Mouse (Mus musculus) left cerebral cortex, adult 18-20 months (tissue): ENCODE results near the gene Slc37a3. TPM values are rescaled to one million over a fixed set of nuclear protein-coding genes. Genes with fewer than 3 reads are reported as not detected.
"Not testable (repeated sequence)": the region's sequence is repeated elsewhere in the genome, so short reads cannot be mapped to it uniquely, and the experiment has no call there.

Experiments
- DNase-seq, 2 experiments: peaks; one replicate each; pipeline ENCODE4 v3.0.0; 2021 to 2022; ENCODE audit warnings: low spot score in 2 of 2, mixed read lengths in 1 of 2
- long read RNA-seq, 2 experiments: library from polyadenylated mRNA; stranded (forward); transcript quantifications; one replicate each; pipeline ENCODE4 v2.0.0; 2021
- total RNA-seq, 2 experiments: library from RNA; stranded (reverse); gene quantifications; 2 replicates each; pipeline ENCODE4 v1.2.3; 2021

Slc37a3 gene
- 10 to 100 TPM; 65.9 to 71.6 TPM for total RNA-seq
- long read RNA-seq, experiment 1, full-length matches to known transcripts, result 42 of 66 reads
- long read RNA-seq, experiment 1, partial matches to known transcripts, result 4 of 66 reads
- long read RNA-seq, experiment 1, other reads (novel, unspliced or antisense), result 20 of 66 reads
- long read RNA-seq, experiment 2, full-length matches to known transcripts, result 24 of 41 reads
- long read RNA-seq, experiment 2, partial matches to known transcripts, result 2 of 41 reads
- long read RNA-seq, experiment 2, other reads (novel, unspliced or antisense), result 15 of 41 reads

DNA sequence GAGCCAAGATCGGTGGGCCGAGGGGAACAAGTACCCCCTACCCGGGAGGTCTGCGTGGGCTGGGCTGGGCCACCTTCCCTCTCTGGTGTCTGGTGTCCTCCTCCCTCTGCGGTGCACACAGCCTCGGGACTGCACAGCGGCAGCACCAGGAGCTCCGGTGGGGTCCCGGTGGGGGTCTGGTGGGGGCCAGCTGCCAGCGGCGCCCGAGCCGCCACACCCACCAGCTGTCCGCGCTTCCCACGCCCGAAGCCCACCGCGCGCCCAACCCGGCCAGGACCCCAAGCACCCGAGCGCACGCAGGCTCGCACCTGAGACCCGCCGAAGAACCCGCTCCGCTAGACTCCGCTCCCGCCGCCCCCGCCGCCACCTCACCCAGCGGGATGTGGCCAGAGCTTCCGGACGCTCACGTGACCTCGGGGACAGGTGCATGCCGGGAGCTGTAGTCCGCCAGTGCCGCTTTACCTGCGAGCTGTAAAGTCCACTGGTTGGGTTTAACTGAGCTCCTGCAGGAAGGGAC is at the start of gene Slc37a3:
TSS of gene Slc37a3 (minus strand) at position 365 of the 517 bp plus-strand sequence.
- peak; percentile 93 for DNase-seq

DNA sequence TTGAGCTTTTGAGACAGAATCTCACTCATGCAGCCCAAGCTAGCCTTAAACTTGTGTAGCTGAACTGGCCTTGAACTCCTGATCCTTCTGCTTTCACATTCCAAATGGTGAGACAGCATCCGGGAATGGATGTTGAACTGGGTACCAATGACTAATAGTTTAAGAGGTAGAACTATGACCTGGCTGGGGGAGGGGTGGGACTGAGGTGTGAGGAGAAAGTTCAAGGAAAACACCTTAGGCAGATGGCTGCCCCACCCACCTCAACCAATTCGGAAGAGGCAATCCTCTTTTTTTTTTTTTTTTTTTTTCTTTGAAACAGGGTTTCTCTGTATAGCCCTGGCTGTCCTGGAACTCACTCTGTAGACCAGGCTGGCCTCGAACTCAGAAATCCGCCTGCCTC is 49.2 kb upstream of the Slc37a3 start:
- no peak for DNase-seq

DNA sequence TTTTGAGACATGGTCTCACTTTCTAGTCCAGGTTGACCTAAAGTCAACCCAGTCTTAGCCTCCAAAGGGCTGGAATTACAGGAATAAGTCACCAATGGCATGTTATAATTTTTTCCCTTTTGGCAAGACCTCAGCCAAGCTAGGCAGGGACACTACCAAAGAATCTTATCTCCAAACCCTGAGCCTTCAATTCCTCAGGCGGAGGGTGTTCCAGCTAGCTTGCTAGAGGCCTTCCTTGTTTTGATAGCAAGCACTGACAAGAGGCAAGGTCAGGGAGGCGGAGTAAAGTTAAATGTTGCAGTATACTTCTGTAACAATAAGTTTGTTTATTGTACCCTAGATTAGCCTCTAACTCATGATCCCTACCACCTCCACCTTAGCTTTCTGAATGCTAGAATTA is 47.7 kb upstream of the Slc37a3 start:
- no peak for DNase-seq

DNA sequence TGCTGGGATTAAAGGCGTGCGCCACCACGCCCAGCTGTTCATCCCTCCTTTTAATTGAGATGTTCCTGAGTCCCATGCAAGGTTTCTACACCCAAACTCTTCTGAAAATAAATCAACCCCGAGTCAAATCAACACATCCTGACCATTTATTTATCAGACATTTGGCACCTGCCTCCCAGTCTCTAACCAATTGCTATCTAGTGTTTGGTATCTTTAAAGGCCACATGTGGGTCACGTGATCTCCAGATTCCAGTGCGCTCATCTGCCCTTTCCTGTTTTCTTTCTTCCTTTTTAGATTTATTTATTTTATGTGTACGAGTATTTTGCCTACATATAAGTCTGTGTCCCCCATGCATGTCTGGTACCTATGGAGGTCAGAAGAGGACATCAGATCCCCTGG is 46.2 kb upstream of the Slc37a3 start:
- no peak for DNase-seq

DNA sequence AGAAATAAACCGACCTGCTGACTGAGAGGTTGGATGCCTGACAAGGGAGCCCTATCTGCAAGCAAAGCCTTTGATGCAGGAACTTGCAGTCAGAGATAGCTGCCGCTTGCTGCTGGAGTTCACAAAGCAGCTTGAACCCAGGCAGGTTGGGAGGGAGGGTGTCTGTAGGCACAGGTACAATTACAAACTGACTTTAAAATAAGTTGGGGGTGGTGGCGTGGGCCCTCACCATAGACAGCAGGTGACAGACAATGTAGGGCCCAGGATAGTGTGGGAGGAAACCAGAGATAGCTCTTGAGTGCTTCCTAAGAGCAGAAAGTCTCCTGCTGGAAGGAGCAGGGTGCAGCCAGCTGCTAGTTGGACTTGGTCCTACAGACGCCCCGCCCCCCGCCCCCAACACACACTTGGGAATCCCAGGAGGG is 45.7 kb upstream of the Slc37a3 start:
- no peak for DNase-seq

DNA sequence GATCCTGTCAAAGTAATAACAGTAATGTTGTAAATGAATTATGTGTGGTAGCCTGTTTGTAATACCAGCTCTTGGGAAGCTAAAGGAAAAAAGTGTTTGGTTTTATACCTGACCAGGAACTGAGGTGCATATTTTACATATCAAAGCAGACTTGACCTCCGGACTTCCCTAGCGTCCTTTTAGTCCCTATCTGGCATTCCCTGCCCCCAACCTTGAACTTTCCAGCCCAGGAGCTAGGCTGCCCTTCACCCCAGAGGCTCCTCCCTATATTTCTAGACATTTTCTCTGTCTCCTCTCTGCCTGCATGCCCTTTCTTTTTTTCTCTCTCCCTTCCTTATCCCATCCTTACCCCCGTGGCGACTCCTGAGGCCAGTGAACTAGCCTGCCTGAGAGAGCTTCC is 43.4 kb upstream of the Slc37a3 start:
- no peak for DNase-seq

DNA sequence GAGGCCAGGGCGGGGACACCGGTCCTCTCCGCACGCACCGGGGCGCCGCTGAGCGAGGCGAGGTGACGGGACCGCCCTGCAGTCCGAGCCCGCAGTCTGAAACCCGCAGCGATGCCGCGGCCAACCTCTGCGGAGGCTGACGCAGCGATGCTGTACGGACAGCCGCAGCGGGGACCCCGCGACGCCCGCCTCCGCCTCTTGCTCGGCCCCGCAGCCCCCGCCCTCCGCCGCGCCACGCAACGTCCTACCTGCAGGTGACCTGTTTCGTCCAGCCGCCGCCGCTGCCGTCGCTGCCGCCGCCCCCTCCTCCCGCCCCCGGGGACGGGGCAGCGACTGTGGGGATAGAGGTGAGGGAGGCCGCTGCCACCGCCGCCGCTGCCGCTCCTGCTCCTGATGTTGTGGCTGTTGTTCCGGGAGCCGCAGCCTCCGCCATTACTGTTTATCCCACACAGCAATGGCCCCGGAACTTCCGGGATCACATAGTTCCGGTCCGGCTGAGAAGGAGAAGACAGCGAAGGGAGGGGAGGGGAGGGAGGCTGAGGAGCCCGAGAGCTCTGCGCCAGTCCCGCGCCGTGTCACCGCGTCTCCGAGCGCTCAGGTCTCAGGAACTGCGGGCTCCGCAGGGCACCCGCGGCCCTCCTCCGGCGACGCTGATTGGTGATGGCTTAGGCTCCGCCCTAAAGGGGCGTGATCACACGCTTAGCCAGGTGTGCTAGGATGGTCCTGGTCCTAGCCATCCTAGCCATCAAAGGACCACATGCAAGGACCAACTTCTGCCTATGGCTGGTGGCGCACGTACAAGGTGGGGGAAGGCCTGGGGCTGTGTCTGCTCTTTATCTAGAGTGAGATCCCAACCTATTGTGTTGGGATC is 42.6 kb upstream of the Slc37a3 start, which contains the start of gene Mkrn1:
TSS of gene Mkrn1 (minus strand) at position 612 of the 871 bp plus-strand sequence.
- peak; percentile 79 to 85 for DNase-seq

DNA sequence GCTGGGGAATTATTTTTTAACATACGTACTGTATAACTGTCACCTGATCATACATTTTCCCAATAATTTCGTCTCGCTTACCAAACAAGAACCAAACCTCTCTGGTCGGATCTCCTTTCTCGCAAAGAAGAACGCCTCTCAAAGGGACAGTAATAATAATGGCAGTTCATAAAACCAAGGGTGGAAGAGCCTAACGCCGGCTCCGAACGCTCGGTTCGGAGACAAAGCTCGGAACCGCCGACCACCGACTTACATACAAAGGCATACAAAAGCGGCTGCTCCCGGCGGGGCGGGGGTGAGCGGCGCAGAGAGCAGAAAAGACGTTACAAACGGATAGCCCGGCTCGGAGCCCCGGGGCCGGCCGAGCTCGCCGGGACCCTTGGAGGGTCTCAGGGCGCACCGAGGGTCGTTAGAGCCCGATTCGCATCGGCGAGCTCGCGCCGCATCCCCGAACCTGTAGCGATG is 41.9 kb upstream of the Slc37a3 start:
- DNase-seq, result peak; percentile 34 to 52

DNA sequence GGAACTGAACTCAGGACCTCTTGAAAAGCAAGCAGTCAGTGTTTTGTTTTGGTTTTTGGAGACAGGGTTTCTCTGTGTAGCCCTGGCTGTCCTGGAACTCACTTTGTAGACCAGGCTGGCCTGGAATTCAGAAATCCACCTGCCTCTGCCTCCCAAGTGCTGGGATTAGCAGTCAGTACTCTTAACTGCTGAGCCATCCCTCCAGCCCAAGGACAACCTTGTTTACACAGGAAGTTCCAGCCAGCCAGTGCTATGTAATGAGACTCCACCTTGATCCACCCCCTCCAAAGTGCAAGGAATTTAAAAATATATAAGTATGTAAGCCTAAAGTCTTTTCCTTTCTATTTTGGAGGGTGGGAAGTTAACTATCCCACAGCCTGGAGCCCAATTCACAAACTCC is 39.2 kb upstream of the Slc37a3 start:
- not testable (repeated sequence) for DNase-seq

DNA sequence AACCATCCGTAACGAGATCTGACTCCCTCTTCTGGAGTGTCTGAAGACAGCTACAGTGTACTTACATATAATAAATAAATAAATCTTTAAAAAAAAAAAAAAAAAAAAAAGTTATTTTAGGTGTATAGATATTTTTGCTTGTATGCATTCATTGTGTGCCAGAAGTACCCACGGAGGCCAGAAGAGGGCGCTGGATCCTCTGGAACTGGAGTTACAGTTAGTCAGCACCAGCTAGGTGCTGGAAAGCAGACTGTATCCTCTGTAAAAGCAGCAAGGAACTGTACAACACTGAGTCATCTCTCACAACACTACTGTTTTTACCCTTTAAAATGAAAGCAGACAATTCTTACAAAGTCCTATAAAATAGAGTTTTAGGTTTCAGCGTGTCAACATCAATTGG is 38.3 kb upstream of the Slc37a3 start:
- peak; percentile 70 to 83 for DNase-seq

DNA sequence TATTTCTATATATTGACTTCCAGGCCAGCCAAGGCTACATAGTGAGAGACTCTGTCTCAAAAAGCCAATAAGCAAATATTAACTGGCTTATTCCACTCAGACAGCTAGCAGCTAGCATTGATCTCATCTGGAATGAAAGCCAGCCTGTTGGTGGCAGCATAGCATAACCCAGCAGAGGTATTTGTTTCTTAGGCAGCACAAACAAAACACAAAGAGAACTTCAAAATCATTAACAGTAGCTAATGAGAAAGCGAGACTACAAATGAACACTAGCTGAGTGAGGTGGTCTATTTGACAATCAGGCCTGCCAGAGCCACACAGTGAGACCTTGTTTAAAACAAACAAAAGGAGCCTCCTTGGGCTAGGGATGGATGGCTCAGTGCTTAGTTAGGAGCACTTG is 36.6 kb upstream of the Slc37a3 start:
- no peak for DNase-seq

DNA sequence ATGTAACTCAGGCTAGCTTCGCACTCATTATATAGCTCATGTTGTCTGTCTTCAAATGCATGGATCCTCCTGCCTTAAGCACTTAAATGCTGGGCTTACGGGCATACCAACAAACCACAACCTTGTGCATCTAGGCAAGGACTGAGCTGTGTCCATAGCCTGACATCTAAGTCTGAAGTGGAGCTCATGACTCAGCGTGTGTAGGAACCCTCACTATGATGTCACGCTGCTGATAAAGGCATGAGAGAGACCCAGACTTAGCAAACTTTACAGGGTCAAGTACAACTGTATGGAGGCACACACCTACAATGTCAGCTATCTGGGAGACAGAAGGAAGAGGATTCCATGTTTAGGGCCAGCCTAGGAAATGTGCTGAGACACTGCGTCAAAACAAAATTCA is 29.0 kb upstream of the Slc37a3 start:
- DNase-seq, result no peak

DNA sequence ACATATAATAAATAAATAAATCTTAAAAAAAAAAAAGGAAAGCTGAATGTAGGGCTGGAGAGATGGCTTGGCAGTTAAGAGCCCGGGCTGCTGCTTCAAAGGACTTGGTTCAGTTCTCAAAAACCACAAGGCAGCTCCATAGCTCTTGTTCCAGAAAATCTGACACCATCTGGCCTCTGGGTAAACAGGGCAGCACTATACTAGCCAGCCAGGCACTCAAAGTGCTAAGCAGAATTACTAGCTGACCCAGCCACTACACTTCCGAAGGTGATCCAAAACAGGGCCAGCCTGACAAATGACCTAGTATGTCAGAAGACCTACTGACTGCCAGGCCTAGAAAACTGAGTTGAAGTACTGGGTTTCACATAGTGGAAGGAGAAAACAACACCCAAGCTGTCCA is 25.7 kb upstream of the Slc37a3 start:
- DNase-seq, result no peak

DNA sequence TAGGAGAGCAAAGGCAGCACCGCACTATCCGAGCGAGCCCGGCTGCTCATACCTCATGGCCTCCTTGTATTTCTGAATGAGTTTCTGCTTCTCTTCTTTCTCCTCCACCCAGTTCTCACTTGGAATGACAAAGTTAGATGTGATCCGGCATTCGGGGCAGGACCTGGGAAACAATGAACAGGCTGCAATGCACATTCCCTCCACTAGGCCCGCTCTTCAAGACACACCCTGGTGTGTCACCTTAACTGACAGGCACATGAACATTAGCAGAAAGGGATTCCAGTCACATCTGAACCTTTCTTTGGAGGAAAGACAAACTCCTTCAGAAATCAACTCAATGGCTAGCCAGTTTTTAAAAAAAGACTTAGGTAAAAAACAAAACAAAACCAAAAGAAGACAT is 22.9 kb upstream of the Slc37a3 start:
- DNase-seq, result no peak

DNA sequence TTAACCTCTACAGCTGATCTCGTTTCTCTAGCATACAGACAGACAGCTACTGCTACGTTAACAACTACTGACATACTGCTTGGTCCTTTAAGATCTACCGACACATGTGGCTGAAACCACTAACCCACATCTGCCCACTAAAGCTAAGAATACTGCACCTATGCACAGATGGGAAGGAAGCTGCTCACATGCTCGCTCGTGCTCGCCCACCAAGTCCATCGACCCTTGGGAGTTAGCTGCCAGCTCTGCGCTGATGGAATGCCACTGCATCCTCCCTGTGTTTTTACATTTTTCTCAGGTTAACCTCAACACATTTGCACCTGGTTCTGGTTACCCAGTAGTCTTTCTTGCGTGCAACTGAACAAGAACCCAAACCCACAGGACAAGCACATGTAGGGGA is 20.9 kb upstream of the Slc37a3 start:
- DNase-seq, result no peak

DNA sequence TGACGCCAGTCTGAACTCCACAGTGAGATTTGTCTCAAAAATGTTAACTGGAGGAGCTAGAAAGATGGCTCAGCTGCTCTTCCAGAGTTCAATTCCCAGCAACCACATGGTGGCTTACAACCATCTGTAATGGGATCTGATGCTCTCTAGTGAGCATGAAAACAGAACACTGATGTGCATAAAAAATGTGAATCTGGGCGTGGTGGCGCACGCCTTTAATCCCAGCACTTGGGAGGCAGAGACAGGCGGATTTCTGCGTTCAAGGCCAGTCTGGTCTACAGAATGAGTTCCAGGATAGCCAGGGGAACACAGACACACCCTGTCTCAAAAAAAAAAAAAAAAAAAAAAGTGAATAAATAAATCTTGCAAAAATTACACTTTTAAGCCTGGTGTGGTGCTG is 19.6 kb upstream of the Slc37a3 start:
- DNase-seq, result no peak

DNA sequence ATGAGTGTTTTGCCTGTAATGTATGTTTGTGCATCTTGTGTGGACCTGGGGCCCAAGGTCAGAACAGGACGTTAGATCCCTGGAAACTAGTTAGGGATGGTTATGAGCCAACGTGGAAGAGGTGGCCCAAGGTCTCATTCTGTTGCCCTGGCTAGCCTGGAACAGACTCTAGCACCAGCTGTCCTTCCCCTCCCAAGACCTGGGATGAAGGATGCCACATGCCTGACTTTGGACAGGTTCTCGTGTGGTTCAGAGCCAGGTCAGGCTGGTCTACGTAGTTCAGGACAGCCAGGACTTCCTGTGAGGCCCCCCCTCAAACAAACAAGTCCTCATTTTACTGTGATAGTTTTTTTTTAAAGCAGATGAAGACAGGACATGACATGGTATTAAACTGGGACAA is 18.4 kb upstream of the Slc37a3 start:
- DNase-seq, result no peak

DNA sequence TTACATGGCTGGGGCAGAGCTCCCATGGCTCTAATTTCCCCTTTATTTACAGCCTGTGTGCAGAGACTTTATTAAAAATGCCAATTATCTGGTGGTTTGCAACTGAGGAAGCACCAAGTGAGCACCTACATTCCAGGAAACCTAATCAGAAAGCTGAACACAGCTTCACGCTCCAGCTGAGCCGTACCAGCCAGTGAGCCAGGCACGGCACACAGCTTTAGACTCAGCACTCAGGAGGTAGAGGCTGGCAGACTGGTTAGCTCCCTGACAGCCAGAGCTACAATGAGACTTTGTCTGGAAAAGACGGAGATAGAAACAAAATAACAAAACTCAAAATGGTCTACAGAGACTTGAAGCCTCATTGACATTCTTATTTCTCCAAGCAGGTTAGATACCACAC is 18.0 kb upstream of the Slc37a3 start:
- no peak for DNase-seq

DNA sequence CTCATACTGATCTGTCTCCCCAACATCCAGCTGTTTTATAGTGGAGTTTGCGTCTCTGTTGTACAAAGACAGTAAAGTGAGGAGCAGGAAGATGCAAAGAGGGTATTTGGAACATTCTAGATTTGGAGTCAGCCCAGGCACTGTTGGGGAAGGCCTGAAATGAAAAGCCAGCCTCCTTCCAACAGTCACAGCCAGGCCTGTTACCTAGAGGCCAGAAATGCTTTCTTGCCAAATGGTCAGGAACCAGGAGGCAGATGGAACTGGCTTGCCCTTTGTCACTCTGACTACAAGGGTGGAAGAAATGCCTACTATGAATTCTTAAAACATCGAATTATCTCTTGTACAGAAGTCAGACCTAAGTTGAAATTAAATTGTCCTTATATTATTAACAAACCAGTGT is 12.5 kb upstream of the Slc37a3 start:
- no peak for DNase-seq

DNA sequence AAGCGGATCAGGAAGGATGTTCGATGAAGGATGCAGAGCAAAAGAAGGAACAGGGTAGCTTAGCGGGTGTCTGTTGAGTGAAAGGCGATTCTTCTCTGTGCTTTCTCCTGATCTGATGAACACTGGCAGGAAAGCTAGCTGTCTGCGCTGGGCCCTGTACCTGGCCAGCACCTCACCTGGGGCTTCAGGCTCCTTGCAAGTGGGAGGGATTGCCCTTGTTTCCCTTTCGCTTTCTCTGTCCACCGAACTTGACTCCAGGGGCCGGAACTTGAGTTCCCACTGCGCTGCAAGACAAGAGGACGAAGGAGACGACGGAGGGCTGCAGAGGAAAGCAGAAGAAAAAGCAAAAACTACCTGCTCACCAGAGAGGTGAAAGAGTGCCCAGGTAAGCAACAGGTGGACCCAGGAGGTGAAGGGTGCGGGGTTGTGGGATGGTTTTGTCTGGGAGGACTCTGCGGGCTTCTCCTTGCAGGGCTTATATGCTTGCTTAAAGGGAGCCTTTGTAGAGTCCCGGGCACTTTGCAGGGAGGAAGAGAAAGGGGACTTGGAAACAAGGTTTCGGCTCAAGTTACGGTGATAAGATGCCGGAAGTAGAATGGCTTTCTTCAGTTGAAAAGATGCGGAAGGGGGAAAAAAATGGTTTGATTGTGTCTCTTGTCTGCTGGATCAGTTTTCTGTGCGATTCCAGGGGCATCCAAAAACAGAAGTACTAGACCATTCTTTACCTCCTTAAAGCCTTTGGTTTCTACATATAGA is 3.8 kb upstream of the Slc37a3 start, which contains the start of gene Rab19:
TSS of gene Rab19 (plus strand) at position 51 of the 756 bp plus-strand sequence.
- DNase-seq, result no peak

DNA sequence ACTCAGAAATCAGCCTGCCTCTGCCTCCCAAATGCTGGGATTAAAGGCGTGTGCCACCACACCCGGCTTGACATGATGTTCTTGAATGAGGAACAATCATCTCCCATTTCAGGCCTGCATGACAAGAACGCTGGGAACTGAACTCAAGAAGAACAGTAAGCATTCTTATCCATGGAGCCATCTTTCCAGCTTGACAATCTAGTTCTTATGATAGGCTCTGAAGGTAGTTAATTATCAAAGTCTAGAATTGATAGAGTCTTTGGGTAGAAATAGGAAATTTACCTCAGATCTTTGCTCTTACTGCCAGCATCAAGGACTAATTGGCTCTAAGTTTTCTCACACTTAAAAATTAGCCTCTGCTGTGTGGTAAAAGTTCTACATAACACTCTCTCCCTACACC is 2.8 kb upstream of the Slc37a3 start:
- no peak for DNase-seq
